In genomic region chr17:34899890-34900243, GRCm38 (mm10) we compare ENCODE assay signal across 8 mouse cellular contexts. TPM values are rescaled to one million over a fixed set of nuclear protein-coding genes. Genes with fewer than 3 reads are reported as not detected.
DNase-seq lines count a peak whose midpoint lies in the region; ATAC-seq and TF ChIP-seq lines count a peak whose summit lies in the region.

No protein-coding gene starts in this region.

- ATAC-seq in forebrain, embryonic 12.5 days (ENCODE audit: low FRiP score): no peak
- no peak for ATAC-seq in kidney, embryonic 15.5 days (replicated peaks; ENCODE audit: low FRiP score)
- ATAC-seq in midbrain, embryonic 12.5 days (ENCODE audit: low FRiP score, low read depth): no peak

- TF ChIP-seq POLR2A in testis, adult 2 months (IDR thresholded peaks at IDR 0.05; ENCODE audit: control insufficient read depth, low read depth, low read length): no peak

- 0% methylated on average over 5 of the region's 5 CpGs for WGBS in forebrain, embryonic 12.5 days
- under 1% methylated on average over 5 of the region's 5 CpGs for WGBS in kidney, embryonic 15.5 days
- WGBS in midbrain, embryonic 12.5 days: 7% methylated on average over 5 of the region's 5 CpGs

- peak overlapping the region; percentile 99 for H3K9ac ChIP-seq in forebrain, embryonic 12.5 days
- H3K9ac ChIP-seq in kidney, embryonic 15.5 days: peak overlapping the region; percentile 96
- H3K9ac ChIP-seq in midbrain, embryonic 12.5 days (replicated peaks): peak overlapping the region; percentile 99

- no peak for DNase-seq in testis, postnatal 14 days (ENCODE audit: low spot score)
- DNase-seq in thymus, postnatal 4 days: no peak
- DNase-seq in cerebellum, adult 11-12 months: no peak
- DNase-seq in thymus, adult 18-20 months: no peak

- H3K4me1 ChIP-seq in testis, adult 2 months (ENCODE audit: control insufficient read depth, insufficient read depth, low read length): peaks cover 13% of the 10 kb centered on the region
- peaks cover 43% of the 10 kb centered on the region for H3K4me1 ChIP-seq in forebrain, embryonic 12.5 days
- peaks cover 47% of the 10 kb centered on the region for H3K4me1 ChIP-seq in kidney, embryonic 15.5 days
- peaks cover 43% of the 10 kb centered on the region for H3K4me1 ChIP-seq in midbrain, embryonic 12.5 days

- H3K4me2 ChIP-seq in forebrain, embryonic 12.5 days: peak overlapping the region; percentile 98
- peak overlapping the region; percentile 85 for H3K4me2 ChIP-seq in kidney, embryonic 15.5 days
- peak overlapping the region; percentile 98 for H3K4me2 ChIP-seq in midbrain, embryonic 12.5 days (replicated peaks)

- H3K4me3 ChIP-seq in testis, adult 2 months (ENCODE audit: control insufficient read depth, low read depth, low read length): peak overlapping the region; percentile 91
- peak overlapping the region; percentile 100 for H3K4me3 ChIP-seq in forebrain, embryonic 12.5 days (replicated peaks)
- peak overlapping the region; percentile 93 for H3K4me3 ChIP-seq in kidney, embryonic 15.5 days (replicated peaks)
- H3K4me3 ChIP-seq in midbrain, embryonic 12.5 days: peak overlapping the region; percentile 100

- H3K27me3 ChIP-seq in testis, adult 2 months (ENCODE audit: control insufficient read depth, insufficient read depth, low read length): no peaks in the 10 kb centered on the region
- no peaks in the 10 kb centered on the region for H3K27me3 ChIP-seq in forebrain, embryonic 12.5 days
- H3K27me3 ChIP-seq in kidney, embryonic 15.5 days: no peaks in the 10 kb centered on the region
- H3K27me3 ChIP-seq in midbrain, embryonic 12.5 days: no peaks in the 10 kb centered on the region

- H3K9me3 ChIP-seq in forebrain, embryonic 12.5 days: no peaks in the 10 kb centered on the region
- no peaks in the 10 kb centered on the region for H3K9me3 ChIP-seq in kidney, embryonic 15.5 days (replicated peaks)
- H3K9me3 ChIP-seq in midbrain, embryonic 12.5 days: no peaks in the 10 kb centered on the region

- peak overlapping the region; percentile 83 for H3K27ac ChIP-seq in testis, adult 2 months (ENCODE audit: control insufficient read depth, insufficient read depth, low read depth, low read length)
- peak overlapping the region; percentile 98 for H3K27ac ChIP-seq in forebrain, embryonic 12.5 days
- peak overlapping the region; percentile 98 for H3K27ac ChIP-seq in kidney, embryonic 15.5 days
- peak overlapping the region; percentile 96 for H3K27ac ChIP-seq in midbrain, embryonic 12.5 days (replicated peaks)

- peaks cover 3% of the 10 kb centered on the region; the same call in 1 of the 2 replicates for H3K36me3 ChIP-seq in testis, adult 2 months (ENCODE audit: control insufficient read depth, insufficient read depth, low read length)
- H3K36me3 ChIP-seq in forebrain, embryonic 12.5 days (replicated peaks): peaks cover 47% of the 10 kb centered on the region
- H3K36me3 ChIP-seq in kidney, embryonic 15.5 days: peaks cover 52% of the 10 kb centered on the region
- H3K36me3 ChIP-seq in midbrain, embryonic 12.5 days: peaks cover 42% of the 10 kb centered on the region

- TF ChIP-seq CTCF in testis, adult 2 months (IDR thresholded peaks at IDR 0.05; ENCODE audit: control insufficient read depth, insufficient read depth, insufficient replicate concordance, low read depth, low read length): no peak

RNA-seq across cellular contexts. Expression of gene Ehmt2, which starts 1.6 kb away (rescaled TPM):
- polyA plus RNA-seq in testis, adult 2 months (2012; rRNA removed): 344 and 384 TPM in 2 replicates
- 111 and 114 TPM in 2 replicates for polyA plus RNA-seq in forebrain, embryonic 12.5 days (2016; fragmentation: Nextera tagmentation; extraction: Ambion mirVana)
- polyA plus RNA-seq in kidney, embryonic 15.5 days (2015; fragmentation: Nextera tagmentation; extraction: Ambion mirVana): 80.1 and 93.7 TPM in 2 replicates
- polyA plus RNA-seq in midbrain, embryonic 12.5 days (2016; fragmentation: Nextera tagmentation; extraction: Ambion mirVana): 113 and 120 TPM in 2 replicates

RNA-seq across cellular contexts. Expression of gene C2, which starts 1.8 kb away (rescaled TPM):
- 14.8 and 15.3 TPM in 2 replicates for polyA plus RNA-seq in testis, adult 2 months (2012; rRNA removed)
- polyA plus RNA-seq in forebrain, embryonic 12.5 days (2016; fragmentation: Nextera tagmentation; extraction: Ambion mirVana): 1.3 and 1.6 TPM in 2 replicates
- polyA plus RNA-seq in kidney, embryonic 15.5 days (2015; fragmentation: Nextera tagmentation; extraction: Ambion mirVana): 2.6 and 3.6 TPM in 2 replicates
- polyA plus RNA-seq in midbrain, embryonic 12.5 days (2016; fragmentation: Nextera tagmentation; extraction: Ambion mirVana): 0.86 and 2.1 TPM in 2 replicates

RNA-seq across cellular contexts. Expression of gene Slc44a4, which starts 14.4 kb away (rescaled TPM):
- 0.52 and 2.2 TPM in 2 replicates for polyA plus RNA-seq in testis, adult 2 months (2012; rRNA removed)
- not detected in 2 replicates for polyA plus RNA-seq in forebrain, embryonic 12.5 days (2016; fragmentation: Nextera tagmentation; extraction: Ambion mirVana)
- 12.4 and 13.0 TPM in 2 replicates for polyA plus RNA-seq in kidney, embryonic 15.5 days (2015; fragmentation: Nextera tagmentation; extraction: Ambion mirVana)
- polyA plus RNA-seq in midbrain, embryonic 12.5 days (2016; fragmentation: Nextera tagmentation; extraction: Ambion mirVana): 0.08 and 0.13 TPM in 2 replicates

RNA-seq across cellular contexts. Expression of gene Gm20547, which starts 18.0 kb away (rescaled TPM):
- polyA plus RNA-seq in testis, adult 2 months (2012; rRNA removed): not detected in 2 replicates
- not detected in 2 replicates for polyA plus RNA-seq in forebrain, embryonic 12.5 days (2016; fragmentation: Nextera tagmentation; extraction: Ambion mirVana)
- not detected in 2 replicates for polyA plus RNA-seq in kidney, embryonic 15.5 days (2015; fragmentation: Nextera tagmentation; extraction: Ambion mirVana)
- polyA plus RNA-seq in midbrain, embryonic 12.5 days (2016; fragmentation: Nextera tagmentation; extraction: Ambion mirVana): not detected in 2 replicates

RNA-seq across cellular contexts. Expression of gene Zbtb12, which starts 20.6 kb away (rescaled TPM):
- polyA plus RNA-seq in testis, adult 2 months (2012; rRNA removed): 4.0 and 4.7 TPM in 2 replicates
- 9.2 and 10.4 TPM in 2 replicates for polyA plus RNA-seq in forebrain, embryonic 12.5 days (2016; fragmentation: Nextera tagmentation; extraction: Ambion mirVana)
- polyA plus RNA-seq in kidney, embryonic 15.5 days (2015; fragmentation: Nextera tagmentation; extraction: Ambion mirVana): 5.0 TPM in 2 replicates
- polyA plus RNA-seq in midbrain, embryonic 12.5 days (2016; fragmentation: Nextera tagmentation; extraction: Ambion mirVana): 11.4 and 15.1 TPM in 2 replicates
